Mouse (Mus musculus): ENCODE measurements at regions not wholly inside any gene's neighbourhood (a gene's known extent, or its start where the extent isn't known, plus 50 kb on each side); places are given as distances from the start of the nearest gene placed in this dataset.

- DNase-seq (ENCODE audit: extremely low read depth, low read depth): no peak
Measured at GRCm38 (mm10) chr16:76837450-76837849, 176.1 kb upstream of the Usp25 start.

GRCm38 (mm10) chr16:76830371-76830770, 183.1 kb upstream of the Usp25 start:
- no peak for DNase-seq (ENCODE audit: extremely low read depth, low read depth)

GRCm38 (mm10) chr16:76827674-76828441, 185.6 kb upstream of the Usp25 start:
- DNase-seq (ENCODE audit: extremely low read depth, low read depth): no peak

GRCm38 (mm10) chr16:76821261-76821660, 192.2 kb upstream of the Usp25 start:
- no peak for DNase-seq (ENCODE audit: extremely low read depth, low read depth)

- no peak for DNase-seq (ENCODE audit: extremely low read depth, low read depth)
Measured at GRCm38 (mm10) chr16:76816056-76816885, 197.2 kb upstream of the Usp25 start.

GRCm38 (mm10) chr16:76803725-76804124, 209.8 kb upstream of the Usp25 start:
- DNase-seq (ENCODE audit: extremely low read depth, low read depth): no peak

GRCm38 (mm10) chr16:76786405-76787155, 226.9 kb upstream of the Usp25 start:
- DNase-seq (ENCODE audit: extremely low read depth, low read depth): no peak

- no peak for DNase-seq (ENCODE audit: extremely low read depth, low read depth)
Measured at GRCm38 (mm10) chr16:76782656-76783055, 230.8 kb upstream of the Usp25 start.

GRCm38 (mm10) chr16:76775790-76776189, 237.7 kb upstream of the Usp25 start:
- DNase-seq (ENCODE audit: extremely low read depth, low read depth): no peak

- no peak for DNase-seq (ENCODE audit: extremely low read depth, low read depth)
Measured at GRCm38 (mm10) chr16:76774032-76774431, 239.5 kb upstream of the Usp25 start.

GRCm38 (mm10) chr16:76773466-76773865, 240.0 kb upstream of the Usp25 start:
- no peak for DNase-seq (ENCODE audit: extremely low read depth, low read depth)

GRCm38 (mm10) chr16:76768607-76769006, 244.9 kb upstream of the Usp25 start:
- DNase-seq (ENCODE audit: extremely low read depth, low read depth): no peak

- no peak for DNase-seq (ENCODE audit: extremely low read depth, low read depth)
Measured at GRCm38 (mm10) chr16:76766636-76767035, 246.9 kb upstream of the Usp25 start.

- DNase-seq (ENCODE audit: extremely low read depth, low read depth): no peak
Measured at GRCm38 (mm10) chr16:76765536-76765935, 248.0 kb upstream of the Usp25 start.

GRCm38 (mm10) chr16:76764994-76765393, 248.5 kb upstream of the Usp25 start:
- no peak for DNase-seq (ENCODE audit: extremely low read depth, low read depth)

- no peak for DNase-seq (ENCODE audit: extremely low read depth, low read depth)
Measured at GRCm38 (mm10) chr16:76762619-76763283, 250.8 kb upstream of the Usp25 start.

- no peak for DNase-seq (ENCODE audit: extremely low read depth, low read depth)
Measured at GRCm38 (mm10) chr16:76761848-76762247, 251.7 kb upstream of the Usp25 start.

GRCm38 (mm10) chr16:76761004-76761403, 252.5 kb upstream of the Usp25 start:
- no peak for DNase-seq (ENCODE audit: extremely low read depth, low read depth)

GRCm38 (mm10) chr16:76754871-76755270, 258.6 kb upstream of the Usp25 start:
- no peak for DNase-seq (ENCODE audit: extremely low read depth, low read depth)

- no peak for DNase-seq (ENCODE audit: extremely low read depth, low read depth)
Measured at GRCm38 (mm10) chr16:76746385-76746784, 267.1 kb upstream of the Usp25 start.

GRCm38 (mm10) chr16:76741141-76741540, 272.4 kb upstream of the Usp25 start:
- no peak for DNase-seq (ENCODE audit: extremely low read depth, low read depth)

Data from MEL-GATA-1-ER (cell line).